Mouse (Mus musculus): ENCODE results near the gene Olfr481.

- TF ChIP-seq CTCF (IDR thresholded peaks at IDR 0.05; ENCODE audit: borderline replicate concordance, insufficient read depth, low read depth, low read length) (no peak), POLR2A (IDR thresholded peaks at IDR 0.05; ENCODE audit: borderline replicate concordance, insufficient read depth, low read length) (no peak)
These were observed 12.4 kb upstream of the Olfr481 start, which contains the start of gene Olfr480 for GRCm38 (mm10) chr7:108067246-108067645.

Data from cerebellum, adult 2 months (tissue).